Mouse (Mus musculus): ENCODE measurements around the gene Dact3.
A peak's percentile ranks its signal among the peaks of the same experiment; 100 is the strongest.

Dact3 gene

GRCm38 (mm10) chr7:16875310-16875325 is at the start of gene Dact3:
Gene Dact3 (plus strand): TSS chr7:16875317.
- no peak for DNase-seq (ENCODE audit: low spot score in 2 of 2)

GRCm38 (mm10) chr7:16825785-16826184 is 49.3 kb upstream of the Dact3 start:
- peak in 1 of 2 experiments; percentile 68 for DNase-seq (ENCODE audit: low spot score in 2 of 2)

GRCm38 (mm10) chr7:16826571-16826970 is 48.5 kb upstream of the Dact3 start:
- DNase-seq (ENCODE audit: low spot score in 2 of 2): no peak

GRCm38 (mm10) chr7:16827274-16827673 is 47.8 kb upstream of the Dact3 start:
- no peak for DNase-seq (ENCODE audit: low spot score in 2 of 2)

GRCm38 (mm10) chr7:16830449-16830848 is 44.7 kb upstream of the Dact3 start:
- DNase-seq (ENCODE audit: low spot score in 2 of 2): no peak

- DNase-seq (ENCODE audit: low spot score in 2 of 2): no peak
These were observed 37.0 kb upstream of the Dact3 start for GRCm38 (mm10) chr7:16837916-16838803.

- DNase-seq (ENCODE audit: low spot score in 2 of 2): no peak
These were observed 36.2 kb upstream of the Dact3 start for GRCm38 (mm10) chr7:16838804-16839426.

GRCm38 (mm10) chr7:16839427-16840108 is 35.5 kb upstream of the Dact3 start:
- DNase-seq (ENCODE audit: low spot score in 2 of 2): no peak

GRCm38 (mm10) chr7:16840109-16840491 is 35.0 kb upstream of the Dact3 start:
- no peak for DNase-seq (ENCODE audit: low spot score in 2 of 2)

GRCm38 (mm10) chr7:16841078-16841477 is 34.0 kb upstream of the Dact3 start:
- DNase-seq (ENCODE audit: low spot score in 2 of 2): no peak

- peak; percentile 46 to 73 for DNase-seq (ENCODE audit: low spot score in 2 of 2)
These were observed 33.3 kb upstream of the Dact3 start for GRCm38 (mm10) chr7:16841561-16842560.

GRCm38 (mm10) chr7:16842645-16843063 is 32.5 kb upstream of the Dact3 start, which contains the start of gene Prkd2:
Gene Prkd2 (plus strand): TSS chr7:16842902.
- DNase-seq (ENCODE audit: low spot score in 2 of 2): peak; percentile 90 to 92

GRCm38 (mm10) chr7:16843441-16844171 is 31.5 kb upstream of the Dact3 start:
- peak; percentile 64 to 65 for DNase-seq (ENCODE audit: low spot score in 2 of 2)

GRCm38 (mm10) chr7:16844696-16845071 is 30.4 kb upstream of the Dact3 start:
- no peak for DNase-seq (ENCODE audit: low spot score in 2 of 2)

GRCm38 (mm10) chr7:16845072-16845819 is 29.9 kb upstream of the Dact3 start:
- DNase-seq (ENCODE audit: low spot score in 2 of 2): peak; percentile 57 to 59

GRCm38 (mm10) chr7:16845820-16846167 is 29.3 kb upstream of the Dact3 start:
- DNase-seq (ENCODE audit: low spot score in 2 of 2): no peak

GRCm38 (mm10) chr7:16846775-16847174 is 28.3 kb upstream of the Dact3 start:
- no peak for DNase-seq (ENCODE audit: low spot score in 2 of 2)

- DNase-seq (ENCODE audit: low spot score in 2 of 2): no peak
These were observed 27.6 kb upstream of the Dact3 start for GRCm38 (mm10) chr7:16847507-16847906.

- peak in 1 of 2 experiments; percentile 64 for DNase-seq (ENCODE audit: low spot score in 2 of 2)
These were observed 26.5 kb upstream of the Dact3 start for GRCm38 (mm10) chr7:16848579-16848978.

- no peak for DNase-seq (ENCODE audit: low spot score in 2 of 2)
These were observed 23.5 kb upstream of the Dact3 start for GRCm38 (mm10) chr7:16851636-16852035.

Data from spleen, postnatal 10 days (tissue).